Mouse (Mus musculus): ENCODE data around the gene Caskin1. TPM values are rescaled to one million over a fixed set of nuclear protein-coding genes. Genes with fewer than 3 reads are reported as not detected.

Gene Caskin1
- polyA plus RNA-seq, 1 experiment from 2014 or later, result 0.24 TPM

- no peak for ATAC-seq (replicated peaks; ENCODE audit: extremely low read depth, insufficient read depth, low FRiP score)
- 84% methylated on average over 10 of the region's 10 CpGs for WGBS
- H3K36me3 ChIP-seq (ENCODE audit: control insufficient read depth, insufficient read depth), result peaks cover 7% of the 10 kb centered on the region
- H3K4me1 ChIP-seq (ENCODE audit: control insufficient read depth, insufficient read depth, low read length), result peaks cover 10% of the 10 kb centered on the region
- no peak overlapping the region for H3K4me2 ChIP-seq (ENCODE audit: low read depth, low read length)
- H3K9me3 ChIP-seq (replicated peaks; ENCODE audit: control insufficient read depth, low read length), result no peaks in the 10 kb centered on the region
- no peaks in the 10 kb centered on the region for H3K27me3 ChIP-seq (ENCODE audit: control insufficient read depth, insufficient read depth, low read length)
- H3K9ac ChIP-seq (ENCODE audit: low read length), result no peak overlapping the region
- H3K4me3 ChIP-seq (ENCODE audit: low read length), result no peak overlapping the region
- no peak overlapping the region for H3K27ac ChIP-seq (ENCODE audit: low read length)
Measured at GRCm38 (mm10) chr17:24504085-24504484, 15.7 kb downstream of the Caskin1 start.

DNA sequence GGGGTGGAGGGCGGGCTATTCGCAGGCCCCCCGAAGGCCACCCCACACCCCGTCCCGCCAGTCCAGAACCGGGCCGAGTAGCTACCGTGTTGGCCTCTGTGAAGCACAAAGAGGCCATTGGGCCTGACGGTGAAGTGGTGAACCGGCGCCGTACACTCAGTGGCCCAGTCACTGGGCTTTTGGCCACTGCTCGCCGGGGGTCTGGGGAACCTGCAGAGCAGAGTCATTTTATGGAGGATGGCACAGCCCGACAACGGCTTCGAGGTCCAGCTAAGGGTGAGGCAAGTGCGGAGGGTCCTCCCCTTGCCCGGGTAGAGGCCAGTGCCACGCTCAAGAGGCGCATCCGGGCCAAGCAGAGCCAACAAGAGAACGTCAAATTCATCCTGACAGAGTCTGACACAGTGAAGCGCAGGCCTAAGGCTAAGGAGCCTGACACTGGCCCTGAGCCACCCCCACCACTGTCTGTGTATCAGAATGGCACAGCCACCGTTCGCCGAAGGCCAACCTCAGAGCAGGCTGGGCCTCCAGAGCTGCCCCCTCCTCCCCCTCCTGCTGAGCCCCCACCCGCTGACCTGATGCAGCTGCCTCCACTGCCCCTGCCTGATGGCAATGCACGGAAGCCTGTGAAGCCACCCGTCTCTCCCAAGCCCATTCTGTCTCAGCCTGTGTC, 17.0 kb downstream of the Caskin1 start:
- H3K4me3 ChIP-seq (ENCODE audit: low read length), result no peak overlapping the region
- H3K36me3 ChIP-seq (ENCODE audit: control insufficient read depth, insufficient read depth), result peaks cover 20% of the 10 kb centered on the region
- H3K27me3 ChIP-seq (ENCODE audit: control insufficient read depth, insufficient read depth, low read length), result no peaks in the 10 kb centered on the region
- no peaks in the 10 kb centered on the region for H3K9me3 ChIP-seq (replicated peaks; ENCODE audit: control insufficient read depth, low read length)
- no peak overlapping the region for H3K4me2 ChIP-seq (ENCODE audit: low read depth, low read length)
- ATAC-seq (replicated peaks; ENCODE audit: extremely low read depth, insufficient read depth, low FRiP score), result no peak; the same call in 1 of the 2 replicates
- no peak overlapping the region for H3K9ac ChIP-seq (ENCODE audit: low read length)
- WGBS, result 90% methylated on average over 30 of the region's 30 CpGs
- peaks cover 10% of the 10 kb centered on the region for H3K4me1 ChIP-seq (ENCODE audit: control insufficient read depth, insufficient read depth, low read length)
- H3K27ac ChIP-seq (ENCODE audit: low read length), result no peak overlapping the region

DNA sequence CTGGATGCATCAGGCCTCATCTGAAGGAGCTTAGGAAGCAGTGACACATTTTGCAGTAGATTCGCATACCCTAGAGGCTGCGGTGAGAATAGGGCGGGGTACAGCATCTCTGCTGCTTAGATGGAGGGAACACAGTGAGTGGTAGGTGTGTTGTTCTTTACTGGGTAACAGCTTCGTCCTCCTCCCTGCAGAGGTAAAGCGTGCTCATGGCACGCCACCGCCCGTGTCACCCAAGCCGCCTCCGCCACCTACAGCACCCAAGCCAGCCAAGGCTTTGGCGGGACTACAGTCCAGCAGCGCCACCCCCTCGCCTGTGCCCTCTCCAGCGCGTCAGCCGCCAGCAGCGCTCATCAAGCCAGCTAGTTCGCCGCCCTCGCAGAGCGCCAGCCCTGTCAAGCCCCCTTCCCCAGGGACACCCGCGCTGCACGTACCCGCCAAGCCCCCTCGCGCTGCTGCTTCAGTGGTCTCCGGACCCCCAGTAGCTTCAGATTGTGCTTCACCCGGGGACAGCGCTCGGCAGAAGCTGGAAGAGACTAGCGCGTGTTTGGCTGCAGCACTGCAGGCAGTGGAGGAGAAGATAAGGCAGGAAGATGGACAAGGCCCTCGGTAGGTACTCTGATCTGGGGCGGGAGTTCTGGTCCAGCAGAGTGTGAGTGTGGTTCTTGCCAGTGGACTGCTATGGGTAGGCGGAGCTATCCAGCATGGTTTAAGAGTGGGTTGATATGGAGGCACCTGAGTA, 18.1 kb downstream of the Caskin1 start:
- H3K9ac ChIP-seq (ENCODE audit: low read length), result peak overlapping the region; percentile 44
- H3K9me3 ChIP-seq (replicated peaks; ENCODE audit: control insufficient read depth, low read length), result no peaks in the 10 kb centered on the region
- 16% methylated on average over 36 of the region's 36 CpGs for WGBS
- peaks cover 10% of the 10 kb centered on the region for H3K4me1 ChIP-seq (ENCODE audit: control insufficient read depth, insufficient read depth, low read length)
- H3K36me3 ChIP-seq (ENCODE audit: control insufficient read depth, insufficient read depth), result peaks cover 30% of the 10 kb centered on the region
- no peaks in the 10 kb centered on the region for H3K27me3 ChIP-seq (ENCODE audit: control insufficient read depth, insufficient read depth, low read length)
- ATAC-seq (replicated peaks; ENCODE audit: extremely low read depth, insufficient read depth, low FRiP score), result no peak
- H3K4me3 ChIP-seq (ENCODE audit: low read length), result peak overlapping the region; percentile 40
- H3K27ac ChIP-seq (ENCODE audit: low read length), result no peak overlapping the region
- peak overlapping the region; percentile 70 for H3K4me2 ChIP-seq (ENCODE audit: low read depth, low read length)

DNA sequence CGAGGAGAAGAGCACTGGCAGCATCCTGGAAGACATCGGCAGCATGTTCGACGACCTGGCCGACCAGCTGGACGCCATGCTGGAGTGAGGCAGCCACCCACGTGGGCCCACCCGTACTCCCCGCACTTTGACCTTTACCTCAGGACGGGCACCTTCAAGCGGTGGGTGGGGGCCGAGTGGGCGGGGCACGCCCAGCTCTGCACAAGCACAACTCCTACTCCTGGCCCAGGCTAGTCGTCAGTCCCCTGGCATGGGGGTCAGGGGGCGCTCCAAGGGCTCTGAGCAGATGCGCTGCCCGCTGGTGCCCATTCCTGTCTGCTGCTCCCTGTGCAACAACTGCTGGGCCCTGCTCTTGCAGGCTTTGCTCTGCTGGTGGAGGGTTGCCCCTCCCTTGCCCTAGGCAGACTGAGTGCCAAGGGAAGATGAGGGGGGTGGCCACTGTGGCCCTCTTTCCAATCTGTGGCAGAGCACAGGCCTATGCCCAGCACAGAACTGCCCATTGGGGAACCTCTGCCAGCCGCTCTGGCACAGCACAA, 18.8 kb downstream of the Caskin1 start:
- Histone ChIP-seq H3K4me1 (ENCODE audit: control insufficient read depth, insufficient read depth, low read length) (peaks cover 10% of the 10 kb centered on the region), H3K27ac (ENCODE audit: low read length) (no peak overlapping the region), H3K4me3 (ENCODE audit: low read length) (no peak overlapping the region), H3K27me3 (ENCODE audit: control insufficient read depth, insufficient read depth, low read length) (no peaks in the 10 kb centered on the region), H3K9ac (ENCODE audit: low read length) (no peak overlapping the region), H3K36me3 (ENCODE audit: control insufficient read depth, insufficient read depth) (peaks cover 36% of the 10 kb centered on the region), H3K9me3 (replicated peaks; ENCODE audit: control insufficient read depth, low read length) (no peaks in the 10 kb centered on the region), H3K4me2 (ENCODE audit: low read depth, low read length) (no peak overlapping the region; the same call in 1 of the 2 replicates)
- no peak for ATAC-seq (replicated peaks; ENCODE audit: extremely low read depth, insufficient read depth, low FRiP score)
- 45% methylated on average over 19 of the region's 19 CpGs for WGBS

DNA sequence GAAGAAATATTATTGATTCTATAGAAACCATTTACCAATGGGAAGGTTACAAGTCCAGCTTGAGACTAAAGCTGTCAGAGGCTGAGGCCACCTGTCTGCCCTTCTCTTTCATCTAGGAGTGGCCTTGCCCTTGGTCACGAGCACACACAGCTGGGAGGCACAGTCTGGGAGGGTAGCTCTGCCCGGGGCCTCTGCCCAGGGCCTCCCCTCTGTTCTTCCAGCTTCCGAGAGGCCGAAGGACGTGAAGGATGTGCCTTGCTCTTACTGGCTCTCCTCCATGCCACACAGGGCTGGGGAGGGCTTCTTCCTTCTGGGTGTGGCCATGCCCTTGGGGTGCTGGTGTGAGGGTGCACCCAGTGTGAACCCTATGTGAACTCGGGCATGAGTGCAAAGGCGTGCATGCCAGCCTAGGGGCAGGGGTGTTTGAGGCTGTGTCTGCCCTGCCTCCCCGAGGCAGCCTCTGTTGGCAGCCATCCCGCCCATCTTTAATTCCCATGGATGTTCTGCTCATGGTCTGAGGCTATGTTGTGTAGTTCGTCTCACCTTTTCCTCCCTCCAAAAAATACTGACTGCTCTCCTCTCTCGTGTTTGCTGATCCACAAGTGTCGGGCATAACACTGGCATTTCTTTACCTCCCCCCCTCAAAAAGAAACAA, 19.5 kb downstream of the Caskin1 start:
- 81% methylated on average over 12 of the region's 12 CpGs for WGBS
- no peak overlapping the region for H3K27ac ChIP-seq (ENCODE audit: low read length)
- H3K9ac ChIP-seq (ENCODE audit: low read length), result no peak overlapping the region
- ATAC-seq (replicated peaks; ENCODE audit: extremely low read depth, insufficient read depth, low FRiP score), result no peak
- no peak overlapping the region for H3K4me2 ChIP-seq (ENCODE audit: low read depth, low read length)
- no peaks in the 10 kb centered on the region for H3K9me3 ChIP-seq (replicated peaks; ENCODE audit: control insufficient read depth, low read length)
- peaks cover 36% of the 10 kb centered on the region for H3K36me3 ChIP-seq (ENCODE audit: control insufficient read depth, insufficient read depth)
- H3K4me1 ChIP-seq (ENCODE audit: control insufficient read depth, insufficient read depth, low read length), result peaks cover 10% of the 10 kb centered on the region
- H3K4me3 ChIP-seq (ENCODE audit: low read length), result no peak overlapping the region
- no peaks in the 10 kb centered on the region for H3K27me3 ChIP-seq (ENCODE audit: control insufficient read depth, insufficient read depth, low read length)

GRCm38 (mm10) chr17:24513609-24514008, 25.2 kb downstream of the Caskin1 start:
- H3K9ac ChIP-seq (ENCODE audit: low read length), result no peak overlapping the region
- no peaks in the 10 kb centered on the region for H3K27me3 ChIP-seq (ENCODE audit: control insufficient read depth, insufficient read depth, low read length)
- WGBS, result 48% methylated on average over 5 of the region's 5 CpGs

DNA sequence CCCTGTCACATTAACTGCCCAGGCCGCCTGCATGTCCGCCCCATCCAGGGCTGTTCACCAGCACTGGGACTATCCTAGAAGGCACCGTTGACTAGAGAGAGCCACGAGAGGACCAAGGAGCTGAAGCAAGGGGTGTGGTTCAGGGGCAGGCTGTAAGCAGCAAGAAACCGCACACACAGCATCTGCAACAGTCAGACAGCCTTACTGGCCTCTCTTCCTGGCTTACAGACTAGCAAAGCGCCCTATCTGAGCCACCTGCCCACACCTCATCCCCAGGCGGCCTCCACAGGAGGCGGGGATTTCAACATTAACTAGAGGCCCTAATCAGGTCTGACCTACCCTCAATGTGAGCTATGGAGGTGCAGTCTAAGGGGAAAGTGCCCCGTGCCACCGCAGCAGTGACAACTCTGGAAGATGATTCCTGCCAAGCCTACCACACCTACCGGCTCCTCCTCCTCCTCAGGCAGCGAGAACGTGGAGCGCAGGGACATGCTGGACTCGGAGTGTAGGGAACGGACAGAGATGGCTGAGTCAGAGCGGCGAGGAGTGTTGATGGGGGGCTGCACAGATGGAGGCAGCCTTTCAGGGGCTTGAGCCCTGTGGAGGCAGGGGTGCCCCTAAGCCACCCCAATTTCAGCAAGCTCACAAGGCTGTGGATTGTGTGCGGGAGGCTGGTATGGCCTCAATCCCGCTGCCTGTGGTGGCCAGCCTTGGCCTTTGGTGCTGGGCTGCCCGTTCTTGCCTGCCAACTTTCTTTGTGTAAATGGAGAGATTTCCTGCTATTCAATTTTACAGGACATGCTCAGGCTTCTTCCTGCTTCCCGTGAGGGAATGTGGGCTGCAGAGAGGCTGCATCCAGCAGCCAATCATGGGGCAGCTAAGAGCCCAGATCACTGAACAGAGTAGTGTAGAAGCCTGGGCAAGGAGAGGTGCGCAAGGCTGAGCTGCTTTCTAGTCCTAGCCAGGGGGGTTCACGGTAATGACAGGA, 26.2 kb downstream of the Caskin1 start:
- Histone ChIP-seq H3K36me3 (ENCODE audit: control insufficient read depth, insufficient read depth) (peaks cover 34% of the 10 kb centered on the region), H3K4me2 (ENCODE audit: low read depth, low read length) (peak overlapping the region; percentile 45; the same call in 1 of the 2 replicates), H3K27me3 (ENCODE audit: control insufficient read depth, insufficient read depth, low read length) (no peaks in the 10 kb centered on the region), H3K27ac (ENCODE audit: low read length) (peak overlapping the region; percentile 73), H3K4me3 (ENCODE audit: low read length) (peak overlapping the region; percentile 9; the same call in 1 of the 2 replicates), H3K4me1 (ENCODE audit: control insufficient read depth, insufficient read depth, low read length) (no peaks in the 10 kb centered on the region), H3K9ac (ENCODE audit: low read length) (no peak overlapping the region), H3K9me3 (replicated peaks; ENCODE audit: control insufficient read depth, low read length) (no peaks in the 10 kb centered on the region)
- ATAC-seq (replicated peaks; ENCODE audit: extremely low read depth, insufficient read depth, low FRiP score), result peak; percentile 68
- WGBS, result 78% methylated on average over 24 of the region's 24 CpGs

More at GRCm38 (mm10) chr17:24513609-24514008, 25.2 kb downstream of the Caskin1 start:
- peak overlapping the region; percentile 29; the same call in 1 of the 2 replicates for H3K4me2 ChIP-seq (ENCODE audit: low read depth, low read length)
- no peaks in the 10 kb centered on the region for H3K4me1 ChIP-seq (ENCODE audit: control insufficient read depth, insufficient read depth, low read length)
- ATAC-seq (replicated peaks; ENCODE audit: extremely low read depth, insufficient read depth, low FRiP score), result peak; percentile 54
- no peak overlapping the region for H3K27ac ChIP-seq (ENCODE audit: low read length)
- peaks cover 39% of the 10 kb centered on the region for H3K36me3 ChIP-seq (ENCODE audit: control insufficient read depth, insufficient read depth)
- no peaks in the 10 kb centered on the region for H3K9me3 ChIP-seq (replicated peaks; ENCODE audit: control insufficient read depth, low read length)
- H3K4me3 ChIP-seq (ENCODE audit: low read length), result no peak overlapping the region

GRCm38 (mm10) chr17:24520450-24520849, 32.0 kb downstream of the Caskin1 start:
- WGBS, result 77% methylated on average over 4 of the region's 4 CpGs
- Histone ChIP-seq H3K4me2 (ENCODE audit: low read depth, low read length) (no peak overlapping the region), H3K4me3 (ENCODE audit: low read length) (no peak overlapping the region), H3K9me3 (replicated peaks; ENCODE audit: control insufficient read depth, low read length) (no peaks in the 10 kb centered on the region), H3K36me3 (ENCODE audit: control insufficient read depth, insufficient read depth) (peaks cover 9% of the 10 kb centered on the region; the same call in 1 of the 2 replicates), H3K9ac (ENCODE audit: low read length) (no peak overlapping the region), H3K4me1 (ENCODE audit: control insufficient read depth, insufficient read depth, low read length) (peaks cover 6% of the 10 kb centered on the region), H3K27me3 (ENCODE audit: control insufficient read depth, insufficient read depth, low read length) (no peaks in the 10 kb centered on the region), H3K27ac (ENCODE audit: low read length) (no peak overlapping the region)
- ATAC-seq (replicated peaks; ENCODE audit: extremely low read depth, insufficient read depth, low FRiP score), result no peak
